Mouse (Mus musculus) testis, adult 2 months (tissue): ENCODE measurements around the gene Inip.

ENCODE experiments used
- CTCF ChIP-seq: fragments of 200-500 bp; IDR thresholded peaks from 2 replicates; pipeline ENCODE4 v1.5.1; 2012; ENCODE audit warnings: low read depth, mild to moderate bottlenecking, inconsistent platforms, low read length, moderate library complexity; ENCODE audit not compliant: control insufficient read depth, insufficient read depth, insufficient replicate concordance
- POLR2A ChIP-seq: fragments of 200-500 bp; IDR thresholded peaks from 2 replicates; pipeline ENCODE4 v1.6.1; 2012; ENCODE audit warnings: low read depth, mild to moderate bottlenecking, inconsistent platforms, low read length, moderate library complexity; ENCODE audit not compliant: control insufficient read depth

- TF ChIP-seq CTCF (no peak), POLR2A (no peak)
Measured at GRCm38 (mm10) chr4:59825634-59826033, 24.2 kb upstream of the Inip start.
